Mouse (Mus musculus) embryo, embryonic 10 days (tissue): ENCODE data around the gene Dhx32.
"Not testable (repeated sequence)": the region's sequence is repeated elsewhere in the genome, so short reads cannot be mapped to it uniquely, and the experiment has no call there.

Source experiments
- DNase-seq: peaks from one replicate; pipeline ENCODE4 v3.0.0-alpha.2; 2015; ENCODE audit warnings: low spot score

Dhx32 gene

GRCm38 (mm10) chr7:133727027-133727426 lies 55.5 kb downstream of the Dhx32 start:
- DNase-seq: no peak

GRCm38 (mm10) chr7:133725571-133725970 lies 57.0 kb downstream of the Dhx32 start:
- no peak for DNase-seq

GRCm38 (mm10) chr7:133724844-133725243 lies 57.7 kb downstream of the Dhx32 start:
- DNase-seq: no peak

GRCm38 (mm10) chr7:133720616-133721015 lies 61.9 kb downstream of the Dhx32 start:
- DNase-seq: no peak

- no peak for DNase-seq
Observed at GRCm38 (mm10) chr7:133718580-133718979, 63.9 kb downstream of the Dhx32 start.

GRCm38 (mm10) chr7:133715387-133715786 lies 67.1 kb downstream of the Dhx32 start:
- DNase-seq: no peak

- no peak for DNase-seq
Observed at GRCm38 (mm10) chr7:133707301-133707700, 75.2 kb downstream of the Dhx32 start.

GRCm38 (mm10) chr7:133703906-133704305 lies 78.6 kb downstream of the Dhx32 start:
- DNase-seq: no peak

GRCm38 (mm10) chr7:133702333-133702732 lies 80.2 kb downstream of the Dhx32 start:
- DNase-seq: peak; percentile 40

GRCm38 (mm10) chr7:133701366-133701765 lies 81.2 kb downstream of the Dhx32 start:
- DNase-seq: no peak

- DNase-seq: no peak
Observed at GRCm38 (mm10) chr7:133699885-133700284, 82.6 kb downstream of the Dhx32 start.

- DNase-seq: no peak
Observed at GRCm38 (mm10) chr7:133698021-133698709, 84.4 kb downstream of the Dhx32 start.

- not testable (repeated sequence) for DNase-seq
Observed at GRCm38 (mm10) chr7:133685644-133686043, 96.9 kb downstream of the Dhx32 start.

GRCm38 (mm10) chr7:133684701-133685100 lies 97.8 kb downstream of the Dhx32 start:
- DNase-seq: no peak

- peak; percentile 21 for DNase-seq
Observed at GRCm38 (mm10) chr7:133684110-133684509, 98.4 kb downstream of the Dhx32 start.

GRCm38 (mm10) chr7:133683626-133684025 lies 98.9 kb downstream of the Dhx32 start:
- DNase-seq: no peak

GRCm38 (mm10) chr7:133679961-133680360 lies 102.6 kb downstream of the Dhx32 start, which contains the start of gene Mmp21:
Mmp21 (minus strand) TSS chr7:133680061.
- DNase-seq: no peak

GRCm38 (mm10) chr7:133679439-133679838 lies 103.1 kb downstream of the Dhx32 start:
- DNase-seq: no peak

GRCm38 (mm10) chr7:133678716-133679115 lies 103.8 kb downstream of the Dhx32 start:
- no peak for DNase-seq

- peak; percentile 55 for DNase-seq
Observed at GRCm38 (mm10) chr7:133676002-133676401, 106.5 kb downstream of the Dhx32 start.
